Mouse (Mus musculus) left cerebral cortex, adult 8-10 months (tissue): ENCODE measurements at regions not wholly inside any gene's neighbourhood (a gene's known extent, or its start where the extent isn't known, plus 50 kb on each side); places are given as distances from the start of the nearest gene placed in this dataset.
"Not testable (repeated sequence)": the region's sequence is repeated elsewhere in the genome, so short reads cannot be mapped to it uniquely, and the experiment has no call there.

Experiments
- DNase-seq, 2 experiments: peaks; one replicate each; pipeline ENCODE4 v3.0.0; 2022; ENCODE audit warnings: low spot score in 2 of 2

- DNase-seq: no peak
Measured at GRCm38 (mm10) chr12:25475180-25475758, 378.3 kb upstream of the Id2 start.

DNA sequence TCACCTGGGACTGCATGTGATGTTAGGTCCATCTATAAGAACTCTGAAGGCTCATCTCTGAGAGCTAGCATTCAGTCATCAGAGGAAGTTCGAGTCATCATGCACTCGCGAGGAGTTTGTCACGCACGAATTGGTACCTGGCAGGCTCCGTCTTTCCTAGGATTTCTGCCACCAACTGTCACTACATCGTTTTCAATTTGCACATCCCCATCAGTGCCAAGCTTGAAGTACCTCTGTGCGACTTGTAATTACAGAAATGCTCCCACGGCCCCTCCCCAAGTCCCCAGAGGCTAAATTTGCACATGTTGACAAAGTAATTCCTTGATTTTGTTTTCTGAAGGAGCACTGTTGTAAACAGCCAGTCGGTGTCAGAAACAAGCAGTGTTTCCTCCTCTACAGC is 372.2 kb upstream of the Id2 start:
- DNase-seq: no peak

GRCm38 (mm10) chr12:25467789-25468188 is 370.8 kb upstream of the Id2 start:
- DNase-seq: peak in 1 of 2 experiments; percentile 68

DNA sequence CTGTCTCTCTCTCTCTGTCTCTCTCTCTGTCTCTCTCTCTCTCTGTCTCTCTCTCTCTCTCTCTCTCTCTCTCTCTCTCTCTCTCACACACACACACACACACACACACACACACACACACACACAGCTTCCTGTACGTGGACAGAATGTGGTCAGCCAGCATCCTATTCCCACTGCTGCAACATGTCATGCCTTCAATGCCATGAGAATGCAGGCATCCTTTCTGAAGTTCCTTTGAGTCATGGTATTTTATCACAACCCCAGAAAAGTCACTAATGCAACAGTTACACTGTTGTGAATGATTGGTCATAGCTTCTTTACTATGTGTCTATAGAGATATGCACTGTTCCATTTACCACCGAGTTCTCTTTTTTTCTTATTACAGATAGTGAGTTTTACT is 365.8 kb upstream of the Id2 start:
- not testable (repeated sequence) for DNase-seq

GRCm38 (mm10) chr12:25455281-25455989 is 358.5 kb upstream of the Id2 start:
- no peak for DNase-seq

GRCm38 (mm10) chr12:25453356-25453755 is 356.4 kb upstream of the Id2 start:
- no peak for DNase-seq

- DNase-seq: no peak
Measured at GRCm38 (mm10) chr12:25451156-25451555, 354.2 kb upstream of the Id2 start.

DNA sequence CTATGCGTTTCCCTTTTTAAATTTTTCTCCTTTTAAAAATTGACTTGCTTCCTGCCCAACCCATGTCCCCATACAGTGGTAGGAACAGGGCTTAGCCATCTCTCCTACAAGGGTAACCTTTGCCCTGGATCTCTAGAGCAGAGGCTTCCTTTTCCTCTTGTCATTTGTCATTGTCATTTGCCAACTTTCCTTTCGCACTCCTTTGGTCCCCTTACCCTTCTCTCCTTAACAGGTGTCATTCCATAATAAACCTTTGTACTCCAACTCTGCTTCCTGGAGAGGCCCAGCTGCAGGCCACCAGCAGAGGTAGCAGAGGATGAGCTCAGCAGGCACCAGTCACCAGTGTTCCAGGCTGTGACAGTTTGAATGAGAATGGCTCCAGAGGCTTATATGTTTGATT is 347.4 kb upstream of the Id2 start:
- DNase-seq: no peak

DNA sequence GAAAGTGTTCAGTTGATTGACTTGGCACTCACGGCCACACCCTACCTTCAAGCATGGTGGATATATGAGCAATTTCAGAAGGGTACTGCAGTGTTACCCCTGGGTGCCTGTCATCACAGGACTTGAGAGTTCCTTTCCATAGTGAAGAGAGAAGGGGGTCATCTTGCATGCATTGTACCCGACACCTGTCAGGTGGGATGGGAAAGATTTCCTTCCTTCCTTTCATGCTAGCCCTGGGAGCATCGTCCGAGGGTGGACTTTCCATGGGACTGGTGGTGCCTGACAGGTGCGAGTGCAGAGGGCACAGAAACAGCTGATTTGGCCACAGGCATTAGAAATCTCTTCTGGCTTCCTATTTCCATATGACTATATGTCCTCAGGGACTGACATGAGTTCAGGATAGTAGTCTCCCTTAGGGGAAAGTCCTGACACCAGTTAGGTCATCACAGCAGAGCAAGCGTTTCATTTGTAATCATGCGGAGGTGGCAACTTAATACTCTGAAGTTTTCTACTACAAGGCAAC is 342.1 kb upstream of the Id2 start:
- DNase-seq: no peak

- DNase-seq: no peak
Measured at GRCm38 (mm10) chr12:25438217-25439028, 341.5 kb upstream of the Id2 start.

GRCm38 (mm10) chr12:25437556-25437955 is 340.6 kb upstream of the Id2 start:
- no peak for DNase-seq

DNA sequence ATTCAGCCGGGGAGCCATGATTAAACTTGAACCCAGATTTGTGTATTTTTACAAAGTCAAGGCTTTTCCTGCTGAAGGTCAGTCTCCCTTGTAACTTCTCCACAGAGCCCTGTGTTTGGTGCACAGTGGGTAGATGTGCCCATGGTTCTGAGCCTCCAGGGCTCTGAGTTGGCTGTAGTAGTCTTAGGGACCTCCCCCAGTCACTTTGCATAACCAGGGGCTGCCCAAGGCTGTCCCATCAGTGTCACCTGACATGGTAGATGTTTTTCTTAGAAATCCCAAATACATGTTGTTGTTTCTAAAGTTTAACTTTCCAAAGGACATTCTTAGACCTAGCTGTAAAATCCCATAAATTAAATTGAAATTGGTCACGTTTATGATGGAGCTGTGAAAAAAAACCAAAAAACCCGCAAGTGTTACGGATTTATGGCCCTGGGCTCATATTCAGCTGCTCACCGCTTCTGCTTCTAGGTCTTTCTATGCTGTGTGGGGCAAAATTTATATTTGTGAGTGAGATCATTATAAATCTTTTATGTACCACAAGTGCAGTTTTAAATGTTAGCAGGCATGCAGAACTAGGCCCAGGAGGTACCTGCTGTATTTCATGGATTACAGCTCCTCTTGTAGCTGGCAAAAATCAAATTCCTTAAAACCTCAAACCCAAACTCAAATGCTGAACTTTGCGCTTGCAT is 339.4 kb upstream of the Id2 start:
- no peak for DNase-seq

- no peak for DNase-seq
Measured at GRCm38 (mm10) chr12:25432796-25433195, 335.9 kb upstream of the Id2 start.

- DNase-seq: no peak
Measured at GRCm38 (mm10) chr12:25430911-25431310, 334.0 kb upstream of the Id2 start.

- no peak for DNase-seq
Measured at GRCm38 (mm10) chr12:25427911-25428642, 331.1 kb upstream of the Id2 start.

GRCm38 (mm10) chr12:25417336-25417735 is 320.4 kb upstream of the Id2 start:
- DNase-seq: no peak

- DNase-seq: no peak
Measured at GRCm38 (mm10) chr12:25416571-25416970, 319.6 kb upstream of the Id2 start.

GRCm38 (mm10) chr12:25415641-25416040 is 318.7 kb upstream of the Id2 start:
- no peak for DNase-seq

DNA sequence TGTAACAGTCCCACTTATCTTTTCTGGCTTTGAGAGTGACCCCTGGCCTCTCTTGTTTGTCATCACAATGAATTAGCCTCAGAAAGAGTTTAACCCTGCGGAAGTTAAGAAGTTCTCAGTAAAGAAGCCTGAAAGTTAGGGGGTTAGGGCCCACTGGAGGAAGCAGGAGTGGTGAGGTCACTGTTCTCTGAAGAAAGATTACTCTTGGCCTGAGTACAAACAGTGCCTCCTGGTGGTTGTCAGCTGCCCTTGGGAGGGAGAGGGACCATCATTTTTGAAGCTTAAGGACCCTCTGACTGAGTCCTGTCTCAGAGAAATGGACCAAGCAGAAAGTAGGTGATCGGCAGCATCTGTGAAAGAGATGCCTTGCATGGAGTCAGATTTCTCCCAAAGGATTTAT is 318.3 kb upstream of the Id2 start:
- no peak for DNase-seq

DNA sequence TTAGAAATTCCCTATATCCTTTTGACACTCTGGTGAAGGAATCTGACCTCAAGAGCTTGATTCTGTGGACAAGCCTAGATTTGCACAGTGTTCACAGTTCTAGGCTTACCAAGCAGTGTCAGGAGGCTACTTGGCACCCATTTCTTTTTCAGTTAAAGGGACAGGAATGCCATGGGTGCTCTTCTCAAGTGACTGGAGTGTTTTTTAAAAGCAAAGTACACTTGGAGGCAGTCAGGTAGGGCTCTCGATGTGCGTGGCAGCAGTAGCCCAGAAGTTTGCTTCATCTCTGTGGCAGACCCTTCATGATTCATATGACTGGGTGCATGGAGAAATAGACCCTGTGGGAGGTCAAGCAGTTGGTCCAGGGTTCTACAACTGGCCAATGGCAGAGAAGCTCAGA is 310.4 kb upstream of the Id2 start:
- no peak for DNase-seq

GRCm38 (mm10) chr12:25400326-25400725 is 303.4 kb upstream of the Id2 start:
- no peak for DNase-seq
